Mouse (Mus musculus) heart, postnatal 0 days (tissue): ENCODE measurements around the gene Mipol1.

Experiments
- CTCF ChIP-seq: IDR thresholded peaks from 2 replicates; pipeline ENCODE4 v1.5.1; 2016; ENCODE audit warnings: antibody characterized with exemption, control low read depth, low read depth
- EP300 ChIP-seq: IDR thresholded peaks from 2 replicates; pipeline ENCODE4 v1.6.1; 2016; ENCODE audit warnings: antibody characterized with exemption, low read depth

DNA sequence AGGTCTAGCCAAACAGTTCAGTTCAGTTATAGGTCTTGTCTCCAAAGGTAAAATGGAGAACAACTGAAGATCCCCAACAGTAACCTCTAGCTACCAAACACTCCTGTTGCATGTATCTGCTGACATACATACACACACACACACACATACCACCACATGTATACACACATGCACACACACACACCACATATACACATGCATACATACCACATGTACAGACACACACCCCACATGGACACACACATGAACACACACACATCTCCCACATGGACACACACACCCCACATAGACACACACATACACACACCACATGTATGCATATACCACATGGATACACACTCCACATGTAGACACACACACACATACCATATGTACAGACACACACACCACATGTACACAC is 32.0 kb upstream of the Mipol1 start:
- no peak for TF ChIP-seq CTCF
- no peak for TF ChIP-seq EP300
